Mouse (Mus musculus) macrophage (primary cell): ENCODE data around the gene Spata2. TPM values are rescaled to one million over a fixed set of nuclear protein-coding genes. Genes with fewer than 3 reads are reported as not detected.

Experiments used
- H3K27ac ChIP-seq: fragments of 350-480 bp; formaldehyde crosslinking; 2 replicates; pipeline ENCODE4 v1.9.0; 2021
- H3K36me3 ChIP-seq: fragments of 350-480 bp; formaldehyde crosslinking; 2 replicates; pipeline ENCODE4 v1.9.0; 2021; ENCODE audit errors: inconsistent target
- H3K4me3 ChIP-seq: fragments of 350-480 bp; formaldehyde crosslinking; 2 replicates; pipeline ENCODE4 v1.9.0; 2021; ENCODE audit errors: inconsistent target
- H3K79me2 ChIP-seq: fragments of 350-480 bp; formaldehyde crosslinking; 2 replicates; pipeline ENCODE4 v1.9.0; 2021; ENCODE audit errors: inconsistent target
- WGBS: methylation state at CpG from one replicate; pipeline ENCODE4 v1.1.7; 2026; ENCODE audit warnings: inconsistent platforms; ENCODE audit not compliant: missing documents; 5-methylcytosine and 5-hydroxymethylcytosine counted together
- polyA plus RNA-seq: library from polyadenylated mRNA; stranded (reverse); fragments of 250-400 nt; gene quantifications from 3 replicates; pipeline ENCODE4 v1.2.4, GENCODE M21; 2018; ENCODE audit warnings: inconsistent platforms

Gene Spata2
- polyA plus RNA-seq, 1 experiment from 2014 or later: 11.7 TPM

- H3K27ac ChIP-seq: peak overlapping the region; percentile 60
- H3K36me3 ChIP-seq: peaks cover 12% of the 10 kb centered on the region
- H3K4me3 ChIP-seq: peak overlapping the region; percentile 45
- WGBS: 29% methylated on average over 13 of the region's 13 CpGs
- peaks cover 40% of the 10 kb centered on the region for H3K79me2 ChIP-seq
These were observed 10.0 kb upstream of the Spata2 start for GRCm38 (mm10) chr2:167502554-167503252.

- Histone ChIP-seq H3K36me3 (no peaks in the 10 kb centered on the region), H3K4me3 (no peak overlapping the region), H3K27ac (peak overlapping the region; percentile 34; the same call in 1 of the 2 replicates), H3K79me2 (peaks cover 5% of the 10 kb centered on the region)
- WGBS: no CpG with 5 or more reads among the region's 5 CpGs
These were observed 4.6 kb upstream of the Spata2 start for GRCm38 (mm10) chr2:167497272-167497671.

DNA sequence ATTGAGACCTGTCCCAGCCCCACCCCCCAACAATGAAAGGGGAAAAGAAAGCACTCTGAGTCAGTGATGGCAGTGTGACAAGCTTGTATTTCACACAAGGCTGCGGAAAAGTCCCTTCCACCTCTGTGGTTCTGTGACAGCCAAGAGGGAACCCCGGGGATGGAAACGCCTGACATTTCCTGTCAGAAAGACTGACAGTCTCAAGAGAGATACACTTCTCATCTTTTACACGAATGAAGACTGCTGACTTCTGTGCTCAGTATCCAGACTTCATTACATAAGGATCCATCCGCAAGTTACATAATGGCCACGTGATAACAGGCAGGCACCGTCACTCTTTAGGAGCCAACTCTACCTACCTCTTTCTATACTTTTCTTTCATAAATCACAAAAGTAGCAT lies 3.8 kb upstream of the Spata2 start:
- peak overlapping the region; percentile 34 for H3K27ac ChIP-seq
- H3K79me2 ChIP-seq: peaks cover 13% of the 10 kb centered on the region
- H3K4me3 ChIP-seq: no peak overlapping the region
- H3K36me3 ChIP-seq: no peaks in the 10 kb centered on the region
- 48% methylated on average over 6 of the region's 7 CpGs for WGBS

DNA sequence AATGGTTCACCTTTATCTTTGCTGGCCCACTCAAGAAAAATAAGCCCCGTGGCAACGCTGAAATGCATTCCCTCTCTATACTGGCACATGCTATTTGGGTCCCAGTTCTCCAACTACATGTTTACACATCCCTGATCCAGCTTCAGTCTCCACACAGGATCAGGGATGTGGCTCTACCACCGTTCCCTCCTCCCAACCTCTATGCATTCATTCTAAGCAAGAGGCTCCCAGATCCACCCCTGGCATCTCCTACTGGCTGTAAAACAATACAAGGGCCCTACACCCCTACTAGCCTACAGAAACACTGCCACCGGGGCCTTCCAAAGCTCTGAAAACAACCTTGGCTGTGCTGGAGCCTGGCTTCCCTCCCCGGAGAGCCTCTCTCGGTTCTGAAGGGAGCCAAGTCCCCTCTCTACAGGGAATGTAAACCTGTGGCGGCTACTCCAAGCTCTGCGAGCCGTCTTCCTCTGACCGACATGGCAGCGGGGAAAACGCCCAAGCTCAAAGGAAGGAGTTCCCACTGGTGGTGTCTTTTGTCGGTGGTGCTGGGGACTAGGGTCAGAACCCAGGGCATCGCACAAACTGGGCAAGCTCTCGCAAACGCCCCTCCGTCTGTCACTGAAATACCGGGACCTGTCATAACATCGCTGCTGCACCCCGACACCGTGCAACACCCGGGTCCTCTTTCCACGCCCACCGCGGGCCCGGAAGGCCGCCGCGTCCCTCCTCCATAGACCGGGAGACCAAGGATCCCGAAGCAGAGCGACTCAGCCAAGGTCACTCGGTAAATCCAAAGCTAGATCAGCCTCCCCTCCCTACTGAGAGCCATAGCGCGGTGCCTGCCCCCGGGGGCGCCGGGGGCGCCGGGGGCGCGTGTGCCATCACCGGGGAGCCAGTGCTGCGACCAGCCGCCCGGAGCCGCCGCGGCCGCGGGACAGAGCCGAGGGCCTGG lies 654 bp downstream of the Spata2 start, which contains the start of gene Rnf114:
Rnf114 (plus strand) TSS at position 889 of the 952 bp plus-strand sequence.
- H3K27ac ChIP-seq: peak within 1 kb of the TSS; percentile 74
- peaks cover 57% of the 10 kb centered on the region for H3K79me2 ChIP-seq
- WGBS: 3% methylated on average over 52 of the region's 52 CpGs
- peak within 1 kb of the TSS; percentile 79 for H3K4me3 ChIP-seq
- H3K36me3 ChIP-seq: 0 out of 2 replicates have a peak, but pooled peaks cover 4% of the 10 kb centered on the region

DNA sequence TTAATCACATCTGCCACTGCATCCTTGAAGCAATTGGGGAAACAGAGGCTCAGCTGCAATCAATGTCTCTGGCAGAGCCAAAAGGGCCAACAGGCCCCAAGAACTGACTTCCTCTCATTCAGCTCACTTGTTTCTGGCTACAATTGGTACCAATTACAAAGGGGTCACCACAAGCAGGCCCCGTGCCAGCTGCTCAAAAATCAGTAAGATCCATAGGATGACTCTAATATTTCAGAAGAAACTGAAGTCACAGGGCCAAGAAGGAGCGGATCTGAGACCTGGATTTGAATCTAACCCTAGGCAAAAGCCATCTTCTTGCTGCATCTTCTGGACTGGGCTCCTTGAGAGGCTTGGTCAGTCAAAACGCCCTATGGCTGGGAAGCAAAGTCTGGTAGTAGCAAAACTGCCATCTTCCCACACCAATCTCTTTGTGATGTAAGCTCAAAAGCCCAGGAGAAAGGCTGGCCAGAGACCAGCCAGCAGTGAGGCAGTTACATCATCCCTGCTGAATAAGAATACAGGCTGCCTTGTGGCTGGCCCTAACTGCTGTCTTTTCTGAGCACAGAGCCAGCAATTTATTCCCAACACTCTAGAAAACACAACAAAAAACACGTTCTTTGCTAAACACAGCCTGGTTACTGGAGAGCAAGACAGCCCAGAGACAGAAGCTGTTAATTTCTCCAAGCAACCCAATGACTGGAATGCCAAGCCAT lies 1.7 kb downstream of the Spata2 start:
- Histone ChIP-seq H3K4me3 (peak overlapping the region; percentile 79), H3K36me3 (peaks cover 15% of the 10 kb centered on the region; the same call in 1 of the 2 replicates), H3K79me2 (peaks cover 68% of the 10 kb centered on the region), H3K27ac (peak overlapping the region; percentile 52)
- WGBS: 86% methylated on average over 4 of the region's 4 CpGs

- WGBS: 94% methylated on average over 6 of the region's 6 CpGs
- Histone ChIP-seq H3K79me2 (peaks cover 94% of the 10 kb centered on the region), H3K4me3 (no peak overlapping the region), H3K36me3 (peaks cover 41% of the 10 kb centered on the region), H3K27ac (no peak overlapping the region)
These were observed 4.7 kb downstream of the Spata2 start for GRCm38 (mm10) chr2:167487994-167488393.

DNA sequence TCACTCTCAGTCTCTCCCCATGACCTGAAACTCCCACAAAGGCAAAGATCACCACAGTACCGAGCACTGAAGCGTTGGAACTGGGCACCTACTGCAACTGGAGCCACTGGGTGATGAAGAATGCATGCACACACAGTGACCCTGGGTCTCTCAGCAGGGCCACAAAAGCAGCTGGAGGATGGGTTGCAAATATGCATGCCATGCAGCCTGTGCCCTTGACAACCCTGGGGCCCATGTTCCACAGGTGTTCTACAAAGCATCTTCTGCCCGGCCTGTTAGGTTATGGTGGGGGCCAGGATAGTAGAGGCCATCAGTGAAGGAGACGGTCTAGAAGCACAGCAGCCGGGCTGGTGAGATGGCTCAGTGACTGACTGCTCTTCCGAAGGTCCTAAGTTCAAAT lies 5.1 kb downstream of the Spata2 start:
- no peak overlapping the region for H3K27ac ChIP-seq
- H3K36me3 ChIP-seq: peaks cover 45% of the 10 kb centered on the region
- WGBS: 93% methylated on average over 6 of the region's 6 CpGs
- H3K79me2 ChIP-seq: peaks cover 98% of the 10 kb centered on the region
- H3K4me3 ChIP-seq: no peak overlapping the region

- 96% methylated on average over 3 of the region's 4 CpGs for WGBS
- H3K36me3 ChIP-seq: peaks cover 48% of the 10 kb centered on the region
- H3K27ac ChIP-seq: no peak overlapping the region
- no peak overlapping the region for H3K4me3 ChIP-seq
- peaks cover 97% of the 10 kb centered on the region for H3K79me2 ChIP-seq
These were observed 6.1 kb downstream of the Spata2 start for GRCm38 (mm10) chr2:167486573-167486972.

- H3K36me3 ChIP-seq: peaks cover 52% of the 10 kb centered on the region
These were observed 6.9 kb downstream of the Spata2 start for GRCm38 (mm10) chr2:167485501-167486377.

DNA sequence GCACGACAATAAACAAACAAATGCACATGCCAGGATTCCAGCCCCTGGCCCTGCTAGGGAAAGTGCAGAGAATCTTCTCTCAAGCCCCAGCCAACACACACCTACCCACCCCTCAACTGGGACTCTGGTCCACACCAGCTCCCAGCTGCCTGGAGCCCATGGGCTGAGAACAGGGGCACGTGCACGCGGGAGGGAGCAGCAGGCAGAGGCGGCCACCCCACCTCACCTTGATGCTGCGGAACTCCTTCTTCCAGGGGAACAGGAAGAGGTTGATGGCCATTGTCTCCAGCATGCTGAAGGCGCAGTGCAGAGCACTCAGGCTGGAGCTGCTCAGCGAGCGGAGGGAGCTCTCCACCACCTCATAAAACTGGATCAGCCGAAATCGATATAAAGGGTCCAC lies 7.8 kb downstream of the Spata2 start:
- WGBS: 92% methylated on average over 11 of the region's 11 CpGs
- Histone ChIP-seq H3K36me3 (peaks cover 59% of the 10 kb centered on the region), H3K79me2 (peaks cover 93% of the 10 kb centered on the region)

More at GRCm38 (mm10) chr2:167485501-167486377, 6.9 kb downstream of the Spata2 start:
- Histone ChIP-seq H3K4me3 (no peak overlapping the region), H3K27ac (no peak overlapping the region), H3K79me2 (peaks cover 93% of the 10 kb centered on the region)
- 88% methylated on average over 7 of the region's 7 CpGs for WGBS

GRCm38 (mm10) chr2:167483827-167484410 lies 8.8 kb downstream of the Spata2 start:
- 91% methylated on average over 24 of the region's 24 CpGs for WGBS
- Histone ChIP-seq H3K36me3 (peaks cover 59% of the 10 kb centered on the region), H3K79me2 (peaks cover 91% of the 10 kb centered on the region), H3K4me3 (no peak overlapping the region), H3K27ac (no peak overlapping the region)

More for the DNA sequence above, 7.8 kb downstream of the Spata2 start:
- no peak overlapping the region for H3K4me3 ChIP-seq
- H3K27ac ChIP-seq: no peak overlapping the region

DNA sequence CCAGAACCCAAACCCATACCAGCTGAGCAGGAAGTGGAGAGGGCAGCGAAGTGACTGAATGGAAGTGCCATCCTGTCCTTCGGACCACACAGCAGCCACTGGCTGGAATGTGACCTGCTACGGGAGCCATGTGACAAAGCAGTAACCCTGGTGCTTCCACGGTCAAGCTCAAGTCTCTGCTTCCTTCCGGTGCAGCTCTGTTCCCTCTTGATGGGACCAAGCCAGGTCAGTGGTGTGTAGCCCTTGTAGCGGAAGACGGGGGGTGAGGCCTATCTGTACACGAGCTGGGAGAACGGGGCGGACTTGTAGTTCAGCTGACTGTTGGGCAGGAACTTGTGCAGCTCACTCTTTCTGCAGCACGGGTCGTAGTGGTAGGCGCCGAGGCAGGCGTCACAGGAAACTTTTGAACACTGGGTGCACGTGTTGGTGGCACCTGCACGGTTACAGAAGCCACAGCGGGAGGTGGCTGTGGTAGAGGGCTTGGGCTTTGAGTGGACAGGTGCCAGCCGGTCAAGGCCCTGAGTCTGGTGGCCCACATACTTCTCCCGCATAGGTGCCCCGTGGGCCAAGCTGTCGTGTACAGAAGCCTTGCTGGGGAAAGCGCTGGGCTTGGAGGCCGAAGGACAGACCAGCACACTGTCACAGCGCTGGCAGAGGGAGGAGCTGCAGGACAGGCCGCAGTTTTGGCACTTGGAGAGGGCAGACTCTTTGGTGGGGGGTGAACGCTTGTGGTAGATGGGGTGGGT lies 9.4 kb downstream of the Spata2 start:
- H3K79me2 ChIP-seq: peaks cover 84% of the 10 kb centered on the region
- H3K36me3 ChIP-seq: peaks cover 59% of the 10 kb centered on the region
- H3K4me3 ChIP-seq: no peak overlapping the region
- WGBS: 93% methylated on average over 27 of the region's 27 CpGs
- no peak overlapping the region for H3K27ac ChIP-seq

GRCm38 (mm10) chr2:167482681-167483080 lies 10.0 kb downstream of the Spata2 start:
- Histone ChIP-seq H3K79me2 (peaks cover 78% of the 10 kb centered on the region), H3K27ac (no peak overlapping the region), H3K36me3 (peaks cover 59% of the 10 kb centered on the region), H3K4me3 (no peak overlapping the region)
- WGBS: 85% methylated on average over 4 of the region's 4 CpGs
